In genomic region chr19:41618771-41619385, GRCm38 (mm10) we compare ENCODE assay signal across 11 mouse cellular contexts. TPM values are rescaled to one million over a fixed set of nuclear protein-coding genes. Genes with fewer than 3 reads are reported as not detected.
A peak's percentile ranks its signal among the peaks of the same experiment; 100 is the strongest.
DNase-seq lines count a peak whose midpoint lies in the region; ATAC-seq and TF ChIP-seq lines count a peak whose summit lies in the region.
"Had no signal": no experiment of that assay in that cellular context is flagged by ENCODE, and none has a peak within 500 bp of the region (broad histone marks: within the 10 kb centered on the region; RNA-seq: fewer than 3 reads in every experiment).

No protein-coding gene starts in this region.

- peak overlapping the region; percentile 58; the same call in 1 of the 2 replicates for H3K27ac ChIP-seq in forebrain, embryonic 14.5 days (ENCODE audit: low read depth, low read length)
- no peak overlapping the region for H3K27ac ChIP-seq in forebrain, embryonic 16.5 days (ENCODE audit: low read length)
- 0 out of 2 replicates have a peak overlapping the region, but pooled peaks have one; percentile 15 for H3K27ac ChIP-seq in neural tube, embryonic 11.5 days (ENCODE audit: low read depth, low read length)
- no peak overlapping the region for H3K27ac ChIP-seq in hindbrain, embryonic 11.5 days (ENCODE audit: low read depth, low read length)
- H3K27ac ChIP-seq in left cerebral cortex, adult 2 months: no peak overlapping the region

- H3K9me3 ChIP-seq in forebrain, embryonic 14.5 days (replicated peaks; ENCODE audit: control insufficient read depth, low read length): no peaks in the 10 kb centered on the region
- H3K9me3 ChIP-seq in forebrain, embryonic 16.5 days (ENCODE audit: control insufficient read depth, low read length): no peaks in the 10 kb centered on the region
- no peaks in the 10 kb centered on the region for H3K9me3 ChIP-seq in neural tube, embryonic 11.5 days (ENCODE audit: control insufficient read depth, low read length)
- H3K9me3 ChIP-seq in hindbrain, embryonic 11.5 days (ENCODE audit: control insufficient read depth, low read length): no peaks in the 10 kb centered on the region

- H3K9ac ChIP-seq in forebrain, embryonic 14.5 days (ENCODE audit: low read length): no peak overlapping the region
- H3K9ac ChIP-seq in forebrain, embryonic 16.5 days (replicated peaks; ENCODE audit: low read depth, low read length): no peak overlapping the region
- H3K9ac ChIP-seq in neural tube, embryonic 11.5 days (ENCODE audit: low read length): no peak overlapping the region
- no peak overlapping the region for H3K9ac ChIP-seq in hindbrain, embryonic 11.5 days (ENCODE audit: low read depth, low read length)
- H3K9ac ChIP-seq: lung, embryonic 14.5 days had no signal

- H3K4me2 ChIP-seq in forebrain, embryonic 14.5 days (ENCODE audit: low read length): no peak overlapping the region
- H3K4me2 ChIP-seq in forebrain, embryonic 16.5 days (ENCODE audit: low read length): no peak overlapping the region
- H3K4me2 ChIP-seq in neural tube, embryonic 11.5 days (ENCODE audit: low read depth): no peak overlapping the region
- no peak overlapping the region for H3K4me2 ChIP-seq in hindbrain, embryonic 11.5 days (replicated peaks; ENCODE audit: low read depth, low read length)
- H3K4me2 ChIP-seq: lung, embryonic 14.5 days had no signal

- DNase-seq in forebrain, embryonic 14.5 days (ENCODE audit: low spot score): no peak
- peak; percentile 37 for DNase-seq in neural tube, embryonic 11.5 days (ENCODE audit: low spot score)
- DNase-seq in neural tube, embryonic 10.5 days (ENCODE audit: extremely low spot score, low spot score): no peak
- DNase-seq in hindbrain, embryonic 11.5 days (ENCODE audit: low spot score): no peak
- DNase-seq in left cerebral cortex, adult 2 months (ENCODE audit: extremely low spot score in 1 of 2, low spot score in 2 of 2): no peak
- DNase-seq in thymus, postnatal 25 days: no peak
- DNase-seq in left cerebral cortex, postnatal 25 days (ENCODE audit: low spot score in 2 of 2): no peak
- DNase-seq: cerebellum, adult 8-10 months; right cerebral cortex, adult 18-20 months had no signal

- TF ChIP-seq CTCF in left cerebral cortex, adult 2 months (IDR thresholded peaks at IDR 0.05): no peak

- no peaks in the 10 kb centered on the region for H3K27me3 ChIP-seq in forebrain, embryonic 14.5 days (replicated peaks; ENCODE audit: control insufficient read depth, insufficient read depth, low read length)
- no peaks in the 10 kb centered on the region for H3K27me3 ChIP-seq in forebrain, embryonic 16.5 days (replicated peaks; ENCODE audit: control insufficient read depth, insufficient read depth, low read length)
- no peaks in the 10 kb centered on the region for H3K27me3 ChIP-seq in neural tube, embryonic 11.5 days (ENCODE audit: control insufficient read depth, insufficient read depth, low read length)
- peaks cover 14% of the 10 kb centered on the region for H3K27me3 ChIP-seq in hindbrain, embryonic 11.5 days (ENCODE audit: control insufficient read depth, insufficient read depth, low read length)

- intact Hi-C loops in left cerebral cortex, adult 2 months (cut with DNase I): no loop called here
- intact Hi-C loops in left cerebral cortex, postnatal 25 days (cut with DNase I): loop anchor here (10.0 kb wide), 1 partner anchor 304 kb away; no protein-coding TSS in a partner anchor

- ATAC-seq in forebrain, embryonic 14.5 days: no peak
- ATAC-seq in forebrain, embryonic 16.5 days: no peak
- peak; percentile 35 for ATAC-seq in neural tube, embryonic 11.5 days (ENCODE audit: insufficient read depth, low FRiP score, low TSS enrichment)
- peak; percentile 43; the same call in 1 of the 2 replicates for ATAC-seq in hindbrain, embryonic 11.5 days (ENCODE audit: low FRiP score)

- peaks cover 21% of the 10 kb centered on the region for H3K4me1 ChIP-seq in forebrain, embryonic 14.5 days (ENCODE audit: control insufficient read depth, insufficient read depth, low read length)
- H3K4me1 ChIP-seq in forebrain, embryonic 16.5 days (replicated peaks; ENCODE audit: control insufficient read depth, insufficient read depth, low read length): peaks cover 17% of the 10 kb centered on the region
- peaks cover 17% of the 10 kb centered on the region for H3K4me1 ChIP-seq in neural tube, embryonic 11.5 days (ENCODE audit: control insufficient read depth, insufficient read depth, low read length)
- peaks cover 12% of the 10 kb centered on the region for H3K4me1 ChIP-seq in hindbrain, embryonic 11.5 days (replicated peaks; ENCODE audit: control insufficient read depth, insufficient read depth, low read length)

- WGBS in forebrain, embryonic 14.5 days: 86% methylated on average over 19 of the region's 19 CpGs
- WGBS in forebrain, embryonic 16.5 days: 83% methylated on average over 19 of the region's 19 CpGs
- WGBS in neural tube, embryonic 11.5 days: 67% methylated on average over 19 of the region's 19 CpGs
- WGBS in hindbrain, embryonic 11.5 days: 72% methylated on average over 19 of the region's 19 CpGs

- H3K4me3 ChIP-seq in forebrain, embryonic 14.5 days (ENCODE audit: low read depth, low read length): no peak overlapping the region
- no peak overlapping the region for H3K4me3 ChIP-seq in forebrain, embryonic 16.5 days (replicated peaks; ENCODE audit: low read length)
- H3K4me3 ChIP-seq in neural tube, embryonic 11.5 days (ENCODE audit: low read depth, low read length): no peak overlapping the region
- H3K4me3 ChIP-seq in hindbrain, embryonic 11.5 days (ENCODE audit: low read depth, low read length): no peak overlapping the region
- H3K4me3 ChIP-seq in left cerebral cortex, adult 2 months: no peak overlapping the region

- 0 out of 2 replicates have a peak, but pooled peaks cover under 1% of the 10 kb centered on the region for H3K36me3 ChIP-seq in forebrain, embryonic 14.5 days (ENCODE audit: control insufficient read depth, insufficient read depth, low read length)
- H3K36me3 ChIP-seq in forebrain, embryonic 16.5 days (ENCODE audit: control insufficient read depth, insufficient read depth): peaks cover 4% of the 10 kb centered on the region
- no peaks in the 10 kb centered on the region for H3K36me3 ChIP-seq in neural tube, embryonic 11.5 days (ENCODE audit: control insufficient read depth, insufficient read depth, low read length)
- no peaks in the 10 kb centered on the region for H3K36me3 ChIP-seq in hindbrain, embryonic 11.5 days (ENCODE audit: control insufficient read depth, insufficient read depth, low read length)

RNA-seq across cellular contexts. Expression of gene Gm340, which starts 36.7 kb away (rescaled TPM):
- polyA plus RNA-seq in forebrain, embryonic 14.5 days (2014; fragmentation: Nextera tagmentation; extraction: Ambion mirVana): 4.0 and 5.7 TPM in 2 replicates
- polyA plus RNA-seq in forebrain, embryonic 16.5 days (2015; fragmentation: Nextera tagmentation; extraction: Ambion mirVana): 2.7 and 3.3 TPM in 2 replicates
- polyA plus RNA-seq in neural tube, embryonic 11.5 days (2014; fragmentation: Nextera tagmentation; extraction: Ambion mirVana): 4.0 and 4.2 TPM in 2 replicates
- 4.2 and 7.3 TPM in 2 replicates for polyA plus RNA-seq in hindbrain, embryonic 11.5 days (2014; fragmentation: Nextera tagmentation; extraction: Ambion mirVana)
- total RNA-seq in left cerebral cortex, adult 2 months (2021): 10 to 100 TPM; 13.7 to 15.9 TPM
- 10 to 100 TPM; 12.5 to 14.2 TPM for total RNA-seq in left cerebral cortex, postnatal 25 days (2021)

Comparison
In these comparisons a context has a peak if more than half of its experiments do, and no peak if none do; other contexts are left out.
1. H3K27ac ChIP-seq: peak in forebrain, embryonic 14.5 days (single experiment) and neural tube, embryonic 11.5 days (single experiment); none in forebrain, embryonic 16.5 days (single experiment), hindbrain, embryonic 11.5 days (single experiment) and left cerebral cortex, adult 2 months (single experiment).
2. ATAC-seq: peak in neural tube, embryonic 11.5 days (single experiment) and hindbrain, embryonic 11.5 days (single experiment); none in forebrain, embryonic 14.5 days (single experiment) and forebrain, embryonic 16.5 days (single experiment).